Mouse (Mus musculus): Measurements from ENCODE around the gene Kidins220.

DNA sequence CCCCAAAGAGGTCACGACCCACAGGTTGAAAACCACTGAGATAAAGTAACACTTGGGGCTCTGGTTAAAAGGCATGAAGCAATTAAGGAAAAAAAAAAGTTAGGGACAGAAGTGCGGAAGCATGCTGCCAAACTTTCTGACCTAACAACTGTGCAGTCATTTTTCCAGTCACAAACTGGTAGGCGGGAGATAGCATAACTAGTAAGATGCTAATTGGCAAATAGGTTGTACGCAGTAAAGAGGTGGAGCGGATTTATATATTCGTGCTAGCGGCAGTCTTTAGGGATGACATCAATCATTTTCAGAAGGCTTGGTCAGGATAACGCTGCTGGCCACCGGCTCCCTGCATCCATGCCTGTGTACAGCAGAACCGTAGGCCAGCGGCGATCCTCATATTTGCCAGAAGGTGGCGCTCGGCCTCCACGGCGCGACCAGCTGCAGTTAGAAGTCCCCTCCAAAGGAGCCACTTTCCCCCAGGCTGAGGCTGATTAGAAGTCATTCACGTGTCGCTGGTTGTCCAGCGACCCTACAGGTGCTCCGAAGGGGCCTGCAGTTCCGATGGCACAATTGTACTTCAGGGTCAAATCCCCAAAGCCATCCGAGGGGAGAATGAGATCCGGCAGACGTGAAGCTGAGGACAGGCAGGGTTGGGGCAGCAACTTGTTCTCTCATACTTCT lies 117.4 kb downstream of the Kidins220 start:
- TF ChIP-seq POLR2A (IDR thresholded peaks at IDR 0.05; ENCODE audit: borderline replicate concordance, low read depth, low read length) (no peak), CTCF (IDR thresholded peaks at IDR 0.05; ENCODE audit: low read depth, low read length) (peak; percentile 97)
